ENCODE assay signal across 23 mouse cellular contexts in the genomic region with DNA sequence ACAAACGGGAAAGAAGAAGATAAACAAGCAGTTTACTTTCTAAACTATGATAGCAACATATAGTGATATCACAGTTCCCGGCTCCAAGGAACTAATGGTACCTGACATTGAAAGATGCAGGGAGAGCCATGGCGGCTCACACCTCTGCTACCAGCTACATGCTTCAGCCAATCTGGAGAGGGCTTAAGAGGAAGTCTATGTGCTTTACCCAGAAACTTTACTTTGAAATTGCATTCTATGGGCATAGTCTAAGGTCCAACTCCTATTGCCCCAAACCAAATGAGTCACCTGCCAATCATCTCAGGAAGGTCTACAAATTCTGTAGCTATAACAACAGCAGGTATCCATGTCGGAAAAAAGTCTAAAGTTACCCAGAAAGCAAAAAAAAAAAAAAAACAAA.
"Had no signal": no experiment of that assay in that cellular context is flagged by ENCODE, and none has a peak within 500 bp of the region (broad histone marks: within the 10 kb centered on the region; RNA-seq: fewer than 3 reads in every experiment).

No protein-coding gene starts in this region.

- H3K4me3 ChIP-seq: heart, adult 2 months; heart, embryonic 13.5 days; heart, embryonic 15.5 days; hindbrain, embryonic 13.5 days; hindbrain, embryonic 15.5 days; layer of hippocampus, adult 2 months; left cerebral cortex, adult 2 months; limb, embryonic 10.5 days; limb, embryonic 12.5 days; liver, embryonic 13.5 days had no signal

- H3K4me1 ChIP-seq: hindbrain, embryonic 15.5 days; limb, embryonic 10.5 days; limb, embryonic 12.5 days; liver, embryonic 13.5 days had no signal

- H3K36me3 ChIP-seq: heart, embryonic 13.5 days; heart, embryonic 15.5 days; hindbrain, embryonic 13.5 days; hindbrain, embryonic 15.5 days; limb, embryonic 10.5 days; limb, embryonic 12.5 days; liver, embryonic 13.5 days had no signal

- DNase-seq: gastrocnemius, postnatal 14 days; gastrocnemius, postnatal 36 days; heart, adult 11 months; heart, adult 2 months; heart, postnatal 14 days; heart, postnatal 36 days; kidney, adult 18-20 months; kidney, adult 8-10 months; kidney, postnatal 10 days; kidney, postnatal 25 days; liver; liver, embryonic 13.5 days had no signal

- ATAC-seq: hindbrain, postnatal 0 days had no signal

- H3K27ac ChIP-seq: heart, adult 2 months; heart, embryonic 13.5 days; heart, embryonic 15.5 days; hindbrain, embryonic 13.5 days; hindbrain, embryonic 15.5 days; hindbrain, postnatal 0 days; layer of hippocampus, adult 2 months; left cerebral cortex, adult 2 months; limb, embryonic 10.5 days; limb, embryonic 12.5 days; liver, embryonic 13.5 days had no signal

- H3K9me3 ChIP-seq: heart, embryonic 13.5 days; heart, embryonic 15.5 days; hindbrain, embryonic 13.5 days; hindbrain, embryonic 15.5 days; limb, embryonic 10.5 days; limb, embryonic 12.5 days; liver, embryonic 13.5 days had no signal

- H3K27me3 ChIP-seq: heart, embryonic 13.5 days; heart, embryonic 15.5 days; hindbrain, embryonic 13.5 days; hindbrain, embryonic 15.5 days; limb, embryonic 12.5 days; liver, embryonic 13.5 days had no signal

- H3K9ac ChIP-seq: heart, embryonic 13.5 days; heart, embryonic 15.5 days; hindbrain, embryonic 13.5 days; hindbrain, embryonic 15.5 days; limb, embryonic 12.5 days; liver, embryonic 13.5 days had no signal

- H3K4me2 ChIP-seq: heart, embryonic 11.5 days; heart, embryonic 13.5 days; heart, embryonic 15.5 days; hindbrain, embryonic 13.5 days; hindbrain, embryonic 15.5 days; limb, embryonic 12.5 days; liver, embryonic 11.5 days; liver, embryonic 13.5 days had no signal
